Mouse (Mus musculus): ENCODE results near the gene 4932414N04Rik. TPM values are rescaled to one million over a fixed set of nuclear protein-coding genes. Genes with fewer than 3 reads are reported as not detected.
"Not testable (repeated sequence)": the region's sequence is repeated elsewhere in the genome, so short reads cannot be mapped to it uniquely, and the experiment has no call there.

Gene 4932414N04Rik
- not detected in 2 replicates for polyA plus RNA-seq (2014; fragmentation: Nextera tagmentation; extraction: Ambion mirVana)

GRCm38 (mm10) chr2:68656186-68656585, at the start of gene 4932414N04Rik:
4932414N04Rik (plus strand) TSS chr2:68656486.
- not testable (repeated sequence) for H3K27ac ChIP-seq (ENCODE audit: low read depth, low read length); ATAC-seq (replicated peaks; ENCODE audit: low FRiP score); H3K36me3 ChIP-seq (ENCODE audit: control insufficient read depth, insufficient read depth, low read length); H3K9ac ChIP-seq (ENCODE audit: low read length); H3K4me3 ChIP-seq (ENCODE audit: low read depth, low read length); H3K27me3 ChIP-seq (ENCODE audit: control insufficient read depth, insufficient read depth, low read length); H3K4me2 ChIP-seq (ENCODE audit: low read depth, low read length, severe bottlenecking); H3K4me1 ChIP-seq (replicated peaks; ENCODE audit: control insufficient read depth, insufficient read depth, low read length); H3K9me3 ChIP-seq (ENCODE audit: control insufficient read depth, low read length); DNase-seq (ENCODE audit: low spot score)
- WGBS: 100% methylated on average over 1 of the region's 5 CpGs

DNA sequence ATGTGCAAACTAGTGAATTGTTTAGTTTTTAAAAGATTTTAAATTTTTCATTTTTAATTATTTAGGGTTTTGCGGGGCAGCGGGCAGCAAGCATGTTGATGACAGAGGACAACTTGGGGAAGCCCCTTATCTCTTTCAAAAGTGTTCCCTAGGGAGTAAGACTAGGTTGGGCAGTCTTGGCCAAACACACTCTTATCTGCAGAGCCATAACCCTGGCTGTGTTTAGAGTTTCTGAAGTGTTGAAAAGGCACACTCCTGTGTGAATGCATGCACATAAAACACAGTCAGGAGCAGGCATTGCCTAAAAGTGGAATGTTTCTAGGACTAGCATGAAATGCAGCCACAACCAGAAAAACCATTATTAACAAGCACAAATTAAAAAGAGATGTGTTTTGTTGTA, 75.9 kb downstream of the 4932414N04Rik start:
- Histone ChIP-seq H3K4me2 (ENCODE audit: low read depth, low read length, severe bottlenecking) (no peak overlapping the region), H3K4me1 (replicated peaks; ENCODE audit: control insufficient read depth, insufficient read depth, low read length) (no peaks in the 10 kb centered on the region), H3K36me3 (ENCODE audit: control insufficient read depth, insufficient read depth, low read length) (no peaks in the 10 kb centered on the region), H3K9me3 (ENCODE audit: control insufficient read depth, low read length) (no peaks in the 10 kb centered on the region; the same call in 1 of the 2 replicates), H3K9ac (ENCODE audit: low read length) (no peak overlapping the region), H3K4me3 (ENCODE audit: low read depth, low read length) (no peak overlapping the region), H3K27ac (ENCODE audit: low read depth, low read length) (no peak overlapping the region), H3K27me3 (ENCODE audit: control insufficient read depth, insufficient read depth, low read length) (no peaks in the 10 kb centered on the region)
- no peak for DNase-seq (ENCODE audit: low spot score)
- ATAC-seq (replicated peaks; ENCODE audit: low FRiP score): no peak
- 96% methylated on average over 2 of the region's 2 CpGs for WGBS

- Histone ChIP-seq H3K27ac (ENCODE audit: low read depth, low read length) (no peak overlapping the region), H3K9me3 (ENCODE audit: control insufficient read depth, low read length) (no peaks in the 10 kb centered on the region; the same call in 1 of the 2 replicates), H3K4me3 (ENCODE audit: low read depth, low read length) (no peak overlapping the region), H3K4me2 (ENCODE audit: low read depth, low read length, severe bottlenecking) (no peak overlapping the region), H3K4me1 (replicated peaks; ENCODE audit: control insufficient read depth, insufficient read depth, low read length) (no peaks in the 10 kb centered on the region), H3K27me3 (ENCODE audit: control insufficient read depth, insufficient read depth, low read length) (no peaks in the 10 kb centered on the region), H3K9ac (ENCODE audit: low read length) (no peak overlapping the region), H3K36me3 (ENCODE audit: control insufficient read depth, insufficient read depth, low read length) (no peaks in the 10 kb centered on the region)
- WGBS: 90% methylated on average over 5 of the region's 5 CpGs
- ATAC-seq (replicated peaks; ENCODE audit: low FRiP score): no peak
- DNase-seq (ENCODE audit: low spot score): no peak
These were observed 83.8 kb downstream of the 4932414N04Rik start for GRCm38 (mm10) chr2:68739772-68740739.

DNA sequence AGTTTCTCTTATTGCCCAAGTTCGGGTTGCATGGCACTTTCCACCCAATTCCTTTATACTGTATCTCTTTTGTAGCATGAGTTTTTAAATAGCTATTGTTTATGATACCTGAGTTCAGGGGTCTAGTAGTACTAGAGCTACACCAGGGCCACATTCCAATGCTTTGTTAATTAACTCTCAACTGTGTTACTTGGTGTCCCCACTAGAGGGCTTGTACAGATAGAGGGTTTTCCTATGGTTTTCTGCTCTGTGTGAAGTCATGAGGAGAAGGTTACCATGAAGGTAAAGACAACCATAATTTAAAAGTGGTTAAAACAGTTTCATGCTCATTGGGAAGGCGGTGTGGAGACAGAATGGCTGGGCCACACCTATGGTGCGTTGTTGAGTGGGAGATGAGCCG, 88.3 kb downstream of the 4932414N04Rik start:
- DNase-seq (ENCODE audit: low spot score) (no peak), ATAC-seq (replicated peaks; ENCODE audit: low FRiP score) (0 out of 2 replicates have a peak, but pooled peaks have one; percentile 27)
- H3K36me3 ChIP-seq (ENCODE audit: control insufficient read depth, insufficient read depth, low read length): no peaks in the 10 kb centered on the region
- no peak overlapping the region for H3K27ac ChIP-seq (ENCODE audit: low read depth, low read length)
- no peak overlapping the region for H3K4me3 ChIP-seq (ENCODE audit: low read depth, low read length)
- no peak overlapping the region for H3K9ac ChIP-seq (ENCODE audit: low read length)
- H3K9me3 ChIP-seq (ENCODE audit: control insufficient read depth, low read length): no peaks in the 10 kb centered on the region
- H3K4me2 ChIP-seq (ENCODE audit: low read depth, low read length, severe bottlenecking): no peak overlapping the region
- WGBS: 81% methylated on average over 4 of the region's 4 CpGs
- H3K4me1 ChIP-seq (replicated peaks; ENCODE audit: control insufficient read depth, insufficient read depth, low read length): no peaks in the 10 kb centered on the region
- no peaks in the 10 kb centered on the region for H3K27me3 ChIP-seq (ENCODE audit: control insufficient read depth, insufficient read depth, low read length)

- no peak overlapping the region for H3K27ac ChIP-seq (ENCODE audit: low read depth, low read length)
- no peak overlapping the region for H3K9ac ChIP-seq (ENCODE audit: low read length)
- H3K36me3 ChIP-seq (ENCODE audit: control insufficient read depth, insufficient read depth, low read length): no peaks in the 10 kb centered on the region
- no peaks in the 10 kb centered on the region; the same call in 1 of the 2 replicates for H3K9me3 ChIP-seq (ENCODE audit: control insufficient read depth, low read length)
- H3K27me3 ChIP-seq (ENCODE audit: control insufficient read depth, insufficient read depth, low read length): no peaks in the 10 kb centered on the region
- ATAC-seq (replicated peaks; ENCODE audit: low FRiP score) (no peak), DNase-seq (ENCODE audit: low spot score) (no peak)
- no peak overlapping the region for H3K4me3 ChIP-seq (ENCODE audit: low read depth, low read length)
- H3K4me2 ChIP-seq (ENCODE audit: low read depth, low read length, severe bottlenecking): no peak overlapping the region
- H3K4me1 ChIP-seq (replicated peaks; ENCODE audit: control insufficient read depth, insufficient read depth, low read length): no peaks in the 10 kb centered on the region
- WGBS: 77% methylated on average over 4 of the region's 4 CpGs
These were observed 99.9 kb downstream of the 4932414N04Rik start for GRCm38 (mm10) chr2:68756179-68756578.

DNA sequence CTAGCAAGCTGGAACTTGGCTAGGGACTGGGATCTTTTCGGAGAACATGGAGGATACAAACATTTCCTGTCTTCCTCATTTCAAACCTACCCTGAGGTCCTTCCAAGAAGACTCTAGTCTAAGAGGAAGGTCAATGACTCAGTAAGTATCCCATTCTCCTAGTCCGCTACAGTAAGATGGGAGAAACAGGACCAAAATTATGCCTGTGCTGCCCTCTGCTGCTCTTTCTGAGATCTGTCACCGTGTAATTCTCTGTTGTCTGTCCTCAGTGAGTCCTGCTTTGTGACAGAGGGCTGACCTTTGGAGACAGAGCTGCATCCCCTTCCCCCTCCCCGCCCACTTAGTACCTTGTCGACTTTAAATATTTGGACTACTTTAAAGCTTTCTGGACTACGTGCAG, 100.5 kb downstream of the 4932414N04Rik start:
- H3K27ac ChIP-seq (ENCODE audit: low read depth, low read length): no peak overlapping the region
- H3K4me1 ChIP-seq (replicated peaks; ENCODE audit: control insufficient read depth, insufficient read depth, low read length): no peaks in the 10 kb centered on the region
- H3K36me3 ChIP-seq (ENCODE audit: control insufficient read depth, insufficient read depth, low read length): no peaks in the 10 kb centered on the region
- no peak overlapping the region for H3K4me2 ChIP-seq (ENCODE audit: low read depth, low read length, severe bottlenecking)
- peak; percentile 69 for DNase-seq (ENCODE audit: low spot score)
- no peaks in the 10 kb centered on the region; the same call in 1 of the 2 replicates for H3K9me3 ChIP-seq (ENCODE audit: control insufficient read depth, low read length)
- no peak overlapping the region for H3K4me3 ChIP-seq (ENCODE audit: low read depth, low read length)
- WGBS: 27% methylated on average over 6 of the region's 6 CpGs
- H3K27me3 ChIP-seq (ENCODE audit: control insufficient read depth, insufficient read depth, low read length): no peaks in the 10 kb centered on the region
- no peak overlapping the region for H3K9ac ChIP-seq (ENCODE audit: low read length)
- ATAC-seq (replicated peaks; ENCODE audit: low FRiP score): peak; percentile 69

DNA sequence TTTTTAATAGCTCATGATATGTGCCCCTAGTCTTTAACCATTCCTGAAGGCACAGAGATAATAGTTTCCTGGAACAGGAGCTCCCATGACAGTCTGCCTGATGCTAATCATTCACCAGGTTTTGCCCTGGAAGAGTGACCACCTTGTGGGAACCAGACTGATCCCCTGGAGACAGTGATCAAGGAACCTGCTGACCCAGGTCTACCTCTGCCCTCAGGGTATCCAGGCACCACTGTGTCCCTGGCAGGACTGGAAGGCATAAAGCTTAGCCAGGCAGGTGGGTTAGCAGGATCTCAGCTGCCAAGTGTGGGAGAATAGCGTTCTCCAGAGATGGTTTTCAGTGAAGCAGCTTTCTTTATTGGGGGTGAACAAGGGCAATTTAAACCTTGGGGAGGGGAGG, 109.1 kb downstream of the 4932414N04Rik start:
- Histone ChIP-seq H3K4me3 (ENCODE audit: low read depth, low read length) (no peak overlapping the region), H3K4me1 (replicated peaks; ENCODE audit: control insufficient read depth, insufficient read depth, low read length) (no peaks in the 10 kb centered on the region), H3K9ac (ENCODE audit: low read length) (no peak overlapping the region), H3K9me3 (ENCODE audit: control insufficient read depth, low read length) (no peaks in the 10 kb centered on the region), H3K27ac (ENCODE audit: low read depth, low read length) (no peak overlapping the region), H3K4me2 (ENCODE audit: low read depth, low read length, severe bottlenecking) (no peak overlapping the region), H3K36me3 (ENCODE audit: control insufficient read depth, insufficient read depth, low read length) (no peaks in the 10 kb centered on the region), H3K27me3 (ENCODE audit: control insufficient read depth, insufficient read depth, low read length) (no peaks in the 10 kb centered on the region)
- WGBS: 79% methylated on average over 1 of the region's 1 CpGs
- DNase-seq (ENCODE audit: low spot score) (no peak), ATAC-seq (replicated peaks; ENCODE audit: low FRiP score) (no peak)

GRCm38 (mm10) chr2:68767186-68767890, 111.1 kb downstream of the 4932414N04Rik start:
- WGBS: 50% methylated on average over 6 of the region's 6 CpGs

More at GRCm38 (mm10) chr2:68767186-68767890, 111.1 kb downstream of the 4932414N04Rik start:
- H3K9me3 ChIP-seq (ENCODE audit: control insufficient read depth, low read length): no peaks in the 10 kb centered on the region
- no peak overlapping the region for H3K9ac ChIP-seq (ENCODE audit: low read length)
- ATAC-seq (replicated peaks; ENCODE audit: low FRiP score) (no peak; the same call in 1 of the 2 replicates), DNase-seq (ENCODE audit: low spot score) (no peak)
- H3K4me3 ChIP-seq (ENCODE audit: low read depth, low read length): no peak overlapping the region
- no peaks in the 10 kb centered on the region for H3K36me3 ChIP-seq (ENCODE audit: control insufficient read depth, insufficient read depth, low read length)
- H3K4me1 ChIP-seq (replicated peaks; ENCODE audit: control insufficient read depth, insufficient read depth, low read length): no peaks in the 10 kb centered on the region
- no peaks in the 10 kb centered on the region for H3K27me3 ChIP-seq (ENCODE audit: control insufficient read depth, insufficient read depth, low read length)
- no peak overlapping the region for H3K27ac ChIP-seq (ENCODE audit: low read depth, low read length)
- no peak overlapping the region for H3K4me2 ChIP-seq (ENCODE audit: low read depth, low read length, severe bottlenecking)

Data from forebrain, embryonic 11.5 days (tissue).